Mouse (Mus musculus) embryonic facial prominence, embryonic 12.5 days (tissue): ENCODE results near the gene Mmp23. TPM values are rescaled to one million over a fixed set of nuclear protein-coding genes. Genes with fewer than 3 reads are reported as not detected.
"Not testable (repeated sequence)": the region's sequence is repeated elsewhere in the genome, so short reads cannot be mapped to it uniquely, and the experiment has no call there.

Experiments used
- ATAC-seq: fragments of 200-750 bp; cut with Nextera tagmentation; 2 replicates; pipeline ENCODE4 v1.8.0; 2017; ENCODE audit not compliant: insufficient number of reproducible peaks, insufficient read depth, low FRiP score, low TSS enrichment
- H3K27ac ChIP-seq: fragments of 300-500 bp; sonication (generic); 2 replicates; pipeline ENCODE4 v1.5.1; 2016; ENCODE audit warnings: mild to moderate bottlenecking
- H3K27me3 ChIP-seq: fragments of 300-500 bp; sonication (generic); 2 replicates; pipeline ENCODE4 v1.6.1; 2016; ENCODE audit warnings: mild to moderate bottlenecking, moderate library complexity
- H3K36me3 ChIP-seq: fragments of 300-500 bp; sonication (generic); 2 replicates; pipeline ENCODE4 v1.6.1; 2016; ENCODE audit warnings: mild to moderate bottlenecking
- H3K4me1 ChIP-seq: fragments of 300-500 bp; sonication (generic); 2 replicates; pipeline ENCODE4 v1.6.1; 2016
- H3K4me2 ChIP-seq: fragments of 300-500 bp; sonication (generic); replicated peaks from 2 replicates; pipeline ENCODE4 v1.6.1; 2016; ENCODE audit warnings: mild to moderate bottlenecking, moderate library complexity
- H3K4me3 ChIP-seq: fragments of 300-500 bp; sonication (generic); 2 replicates; pipeline ENCODE4 v1.5.1; 2016; ENCODE audit warnings: mild to moderate bottlenecking
- H3K9ac ChIP-seq: fragments of 300-500 bp; sonication (generic); 2 replicates; pipeline ENCODE4 v1.6.1; 2016; ENCODE audit warnings: mild to moderate bottlenecking, moderate library complexity
- H3K9me3 ChIP-seq: fragments of 300-500 bp; sonication (generic); 2 replicates; pipeline ENCODE4 v1.6.1; 2016; ENCODE audit warnings: mild to moderate bottlenecking, moderate library complexity
- WGBS: fragments of 180-500 bp; shearing (Covaris S2); methylation state at CpG from one replicate; pipeline ENCODE4 v1.1.7; 2016; 5-methylcytosine and 5-hydroxymethylcytosine counted together
- polyA plus RNA-seq: library from polyadenylated mRNA; unstranded; fragments of >200 nt; fragmentation: Nextera tagmentation; extraction: Ambion mirVana; gene quantifications from 2 replicates; pipeline ENCODE4 v1.2.1, GENCODE M21; 2016

Mmp23 gene
- polyA plus RNA-seq = 11.3 and 16.1 TPM in 2 replicates

DNA sequence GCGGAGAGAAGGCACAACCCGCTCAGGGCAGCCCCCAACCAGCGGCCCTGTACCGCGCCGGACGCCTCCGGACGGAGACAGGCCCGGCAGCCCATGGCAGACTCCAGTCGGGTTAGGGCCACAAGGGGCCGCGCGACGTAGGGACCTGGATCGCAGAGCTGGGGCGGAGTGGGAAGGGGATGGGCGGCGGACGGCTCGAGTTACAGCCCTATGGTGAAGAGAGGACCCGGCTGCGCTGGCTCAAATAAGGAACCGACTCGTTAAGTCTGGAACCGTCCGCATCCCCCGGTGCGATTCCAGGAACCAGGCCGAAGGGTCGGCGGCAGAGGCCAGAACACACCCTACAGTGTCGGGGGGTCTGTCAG is at the start of gene Mmp23:
TSS of gene Mmp23 (minus strand) at position 299 of the 365 bp plus-strand sequence.
- H3K36me3 ChIP-seq = peaks cover 54% of the 10 kb centered on the region

DNA sequence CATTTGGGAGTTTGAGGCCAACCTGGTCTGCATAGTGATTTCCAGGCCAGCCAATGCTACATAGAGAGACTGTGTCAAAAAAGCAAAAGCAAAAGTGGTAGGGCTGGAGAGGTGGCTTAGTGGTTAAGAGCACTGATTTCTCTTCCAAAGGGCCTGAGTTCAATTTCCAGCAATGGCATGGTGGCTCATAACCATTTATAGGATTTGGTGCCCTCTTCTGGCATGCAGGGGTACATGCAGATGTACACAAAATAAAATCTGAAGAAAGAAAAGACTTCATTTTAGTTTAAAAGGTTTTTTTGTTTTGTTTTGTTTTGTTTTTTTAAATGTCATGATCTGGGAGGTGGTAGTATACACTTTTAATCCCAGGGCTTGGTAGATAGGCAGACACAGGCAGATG is 47.2 kb upstream of the Mmp23 start:
- Histone ChIP-seq H3K27ac (no peak overlapping the region), H3K4me2 (no peak overlapping the region), H3K9me3 (no peaks in the 10 kb centered on the region), H3K4me1 (peaks cover 10% of the 10 kb centered on the region), H3K27me3 (peaks cover 7% of the 10 kb centered on the region; the same call in 1 of the 2 replicates), H3K36me3 (no peaks in the 10 kb centered on the region), H3K9ac (no peak overlapping the region), H3K4me3 (no peak overlapping the region)
- ATAC-seq = no peak

More for the DNA sequence above, at the start of gene Mmp23:
- peak; percentile 53; the same call in 1 of the 2 replicates for ATAC-seq
- H3K27ac ChIP-seq = no peak within 1 kb of the TSS
- peaks cover 60% of the 10 kb centered on the region for H3K27me3 ChIP-seq
- peak within 1 kb of the TSS; percentile 66 for H3K9ac ChIP-seq
- H3K4me2 ChIP-seq = peak within 1 kb of the TSS; percentile 91
- H3K4me3 ChIP-seq = peak within 1 kb of the TSS; percentile 47
- H3K4me1 ChIP-seq = peaks cover 32% of the 10 kb centered on the region
- WGBS = 0% methylated on average over 33 of the region's 33 CpGs
- H3K9me3 ChIP-seq = no peaks in the 10 kb centered on the region

DNA sequence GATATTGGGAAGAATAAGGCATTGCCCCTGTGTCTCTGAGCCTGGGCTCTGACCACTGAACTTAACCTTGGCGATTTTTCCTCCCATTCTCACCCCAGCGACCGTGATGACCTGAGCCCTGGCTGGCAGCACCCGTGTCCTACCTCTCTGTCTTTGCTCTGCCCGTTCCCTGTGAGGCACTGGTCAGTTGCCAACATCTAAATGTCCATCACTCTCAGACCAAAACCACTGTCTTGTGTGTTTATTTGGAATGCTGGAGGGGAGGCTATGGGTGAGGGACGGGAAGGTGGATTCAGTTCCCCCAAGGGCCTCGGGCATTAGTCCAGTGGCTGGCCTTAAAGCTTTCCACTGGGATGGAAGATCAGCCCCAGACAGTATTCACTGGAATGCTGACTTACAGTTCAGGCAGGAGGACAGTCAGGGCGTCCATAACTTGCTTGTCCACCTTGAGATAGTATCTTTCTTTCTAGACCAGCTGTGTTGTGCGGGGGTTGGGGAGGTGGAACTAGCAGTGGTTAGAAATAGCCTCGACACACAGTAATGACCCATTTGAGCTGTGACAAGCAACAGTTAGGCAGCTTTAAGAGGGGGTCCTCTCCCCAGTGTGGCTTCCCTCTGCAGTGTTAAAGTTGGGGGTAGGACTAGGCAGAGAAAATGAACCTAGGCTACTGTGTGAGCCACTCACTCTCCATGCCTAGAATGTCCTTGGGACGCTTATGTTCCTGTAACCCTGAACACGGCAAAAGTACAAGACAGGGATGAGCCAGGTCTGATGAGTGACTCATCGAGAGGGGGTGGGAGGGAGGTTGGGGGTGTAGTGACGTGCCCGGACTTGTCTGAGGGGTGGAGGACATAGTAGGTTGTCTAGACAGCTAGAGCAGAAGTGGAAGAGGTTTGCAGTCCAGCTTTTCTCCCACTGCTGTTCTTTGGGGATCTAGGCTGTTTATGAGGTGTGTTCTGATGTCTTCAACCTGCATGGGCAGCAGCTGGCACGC is 43.4 kb upstream of the Mmp23 start:
- no peaks in the 10 kb centered on the region for H3K36me3 ChIP-seq
- peak overlapping the region; percentile 77; the same call in 1 of the 2 replicates for H3K9ac ChIP-seq
- H3K27me3 ChIP-seq = peaks cover 12% of the 10 kb centered on the region
- no peak overlapping the region for H3K27ac ChIP-seq
- H3K9me3 ChIP-seq = no peaks in the 10 kb centered on the region
- H3K4me1 ChIP-seq = peaks cover 18% of the 10 kb centered on the region
- no peak overlapping the region for H3K4me3 ChIP-seq
- WGBS = 70% methylated on average over 16 of the region's 16 CpGs
- no peak for ATAC-seq
- peak overlapping the region; percentile 97; the same call in 1 of the 2 replicates for H3K4me2 ChIP-seq

DNA sequence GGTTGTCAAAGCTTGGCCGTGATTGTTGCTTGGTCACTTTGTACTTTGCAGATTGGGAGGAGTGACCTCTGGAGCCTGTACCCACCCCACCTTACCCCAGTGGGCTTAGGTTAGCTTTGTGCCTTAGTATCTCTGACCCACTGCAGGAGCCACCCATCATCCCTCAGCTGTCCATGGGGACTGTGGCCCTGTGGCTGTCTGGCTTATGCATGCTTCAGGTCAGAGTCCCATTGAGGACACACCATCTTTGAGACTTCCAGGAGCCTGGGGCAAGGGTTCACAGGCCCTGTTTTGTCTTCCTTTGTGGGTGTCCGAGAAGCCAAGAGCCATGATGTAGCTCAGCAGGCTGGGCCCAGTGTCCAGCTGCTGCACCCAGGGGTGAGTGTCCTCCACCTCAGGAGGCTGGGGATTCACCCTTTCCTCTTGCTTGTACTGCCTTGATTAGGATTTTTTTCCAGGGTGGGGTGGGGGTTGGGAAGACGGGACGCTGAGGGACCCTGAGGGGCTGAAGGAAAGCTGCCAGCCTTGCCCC is 42.4 kb upstream of the Mmp23 start:
- Histone ChIP-seq H3K9ac (peak overlapping the region; percentile 77; the same call in 1 of the 2 replicates), H3K9me3 (no peaks in the 10 kb centered on the region), H3K4me2 (peak overlapping the region; percentile 97), H3K4me3 (peak overlapping the region; percentile 81), H3K36me3 (no peaks in the 10 kb centered on the region), H3K27me3 (peaks cover 12% of the 10 kb centered on the region), H3K27ac (no peak overlapping the region), H3K4me1 (peaks cover 18% of the 10 kb centered on the region)
- ATAC-seq = no peak
- 84% methylated on average over 4 of the region's 4 CpGs for WGBS

DNA sequence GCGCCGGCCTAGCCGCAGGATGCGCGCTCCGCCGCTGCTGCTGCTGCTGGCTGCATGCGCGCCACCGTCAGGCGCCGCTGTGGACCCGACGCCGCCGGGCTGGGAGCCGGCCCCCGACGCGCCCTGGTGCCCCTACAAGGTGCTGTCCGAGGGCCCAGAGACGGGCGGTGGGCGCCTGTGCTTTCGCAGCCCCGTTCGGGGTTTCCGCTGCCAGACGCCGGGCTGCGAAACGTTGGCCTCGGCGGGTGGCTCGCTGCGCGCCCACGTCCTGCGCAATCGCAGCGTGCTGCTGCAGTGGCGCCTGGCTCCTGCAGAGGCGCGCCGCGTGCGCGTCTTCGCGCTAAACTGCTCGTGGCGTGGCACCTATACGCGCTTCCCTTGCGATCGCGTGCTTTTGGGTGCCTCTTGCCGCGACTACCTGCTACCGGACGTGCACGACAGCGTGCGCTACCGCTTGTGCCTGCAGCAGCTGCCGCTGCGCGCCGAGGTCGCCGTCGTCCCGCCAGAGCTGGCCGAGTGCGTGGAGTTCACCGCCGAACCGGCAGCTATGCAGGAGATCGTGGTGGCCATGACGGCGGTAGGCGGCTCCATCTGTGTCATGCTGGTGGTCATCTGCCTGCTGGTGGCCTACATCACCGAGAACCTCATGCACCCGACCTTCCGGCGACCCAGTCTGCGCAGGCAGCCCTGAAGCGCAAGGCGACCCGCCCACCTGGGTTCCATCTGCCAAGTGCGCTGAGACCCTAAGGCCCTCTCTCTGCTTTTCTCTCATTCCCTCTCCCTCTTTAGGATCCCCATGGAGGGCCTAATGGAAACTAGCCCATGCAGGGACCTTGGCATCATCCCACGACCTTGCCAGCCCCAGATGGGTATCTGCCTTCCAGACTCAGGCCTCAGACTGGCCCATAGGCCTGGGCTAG is 41.6 kb upstream of the Mmp23 start:
- peaks cover 15% of the 10 kb centered on the region for H3K27me3 ChIP-seq
- H3K4me1 ChIP-seq = peaks cover 18% of the 10 kb centered on the region
- peak overlapping the region; percentile 73 for H3K27ac ChIP-seq
- H3K9me3 ChIP-seq = no peaks in the 10 kb centered on the region
- ATAC-seq = 0 out of 2 replicates have a peak, but pooled peaks have one; percentile 61
- peak overlapping the region; percentile 77 for H3K9ac ChIP-seq
- peak overlapping the region; percentile 81 for H3K4me3 ChIP-seq
- under 1% methylated on average over 92 of the region's 92 CpGs for WGBS
- no peaks in the 10 kb centered on the region for H3K36me3 ChIP-seq
- peak overlapping the region; percentile 97 for H3K4me2 ChIP-seq

DNA sequence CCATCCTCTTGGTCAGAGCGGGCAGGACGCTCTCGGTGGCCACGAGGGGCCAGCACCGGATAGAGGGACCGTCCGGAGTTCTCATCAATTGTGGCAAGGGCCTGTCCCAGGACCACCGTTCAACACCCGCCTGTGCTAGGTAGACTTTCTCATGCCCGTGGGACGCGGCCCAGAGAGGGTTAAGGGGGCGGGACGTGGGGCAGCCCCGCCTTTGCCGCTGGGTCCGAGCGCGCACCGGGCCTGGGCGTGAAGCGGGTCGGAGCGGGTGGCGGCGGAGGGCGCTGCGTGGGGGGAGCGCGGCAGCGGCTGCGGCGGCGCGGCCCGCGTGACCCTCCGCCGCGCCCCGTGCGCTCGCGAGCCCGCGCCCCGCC is 40.9 kb upstream of the Mmp23 start, which contains the start of gene Fndc10:
TSS of gene Fndc10 (plus strand) at position 232 of the 371 bp plus-strand sequence.
- Histone ChIP-seq H3K27me3 (peaks cover 15% of the 10 kb centered on the region), H3K27ac (peak within 1 kb of the TSS; percentile 73), H3K9me3 (no peaks in the 10 kb centered on the region), H3K4me2 (peak within 1 kb of the TSS; percentile 97), H3K4me1 (peaks cover 18% of the 10 kb centered on the region), H3K36me3 (no peaks in the 10 kb centered on the region), H3K4me3 (peak within 1 kb of the TSS; percentile 81), H3K9ac (peak within 1 kb of the TSS; percentile 77)
- under 1% methylated on average over 44 of the region's 47 CpGs for WGBS
- peak; percentile 70; the same call in 1 of the 2 replicates for ATAC-seq

DNA sequence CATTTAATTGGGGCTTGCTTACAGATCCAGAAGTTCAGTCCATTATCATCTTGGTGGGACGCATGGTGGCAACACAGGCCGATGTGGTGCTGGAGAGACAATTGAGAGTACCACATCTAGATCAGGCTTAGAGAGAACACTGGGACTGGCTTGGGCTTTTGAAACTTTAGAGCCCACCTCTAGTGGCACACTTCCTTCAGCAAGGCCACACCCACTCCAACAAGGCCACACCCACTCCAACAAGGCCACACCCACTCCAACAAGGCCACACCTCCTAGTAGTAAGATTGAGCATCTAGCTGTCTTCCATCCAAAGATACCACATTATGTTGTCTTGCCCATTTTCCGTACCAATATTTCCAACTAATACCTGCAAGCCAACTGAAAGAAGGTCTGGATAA is 39.2 kb upstream of the Mmp23 start:
- Histone ChIP-seq H3K4me2 (no peak overlapping the region), H3K4me1 (peaks cover 18% of the 10 kb centered on the region), H3K27ac (no peak overlapping the region), H3K9ac (no peak overlapping the region), H3K9me3 (no peaks in the 10 kb centered on the region), H3K36me3 (no peaks in the 10 kb centered on the region), H3K4me3 (no peak overlapping the region), H3K27me3 (peaks cover 15% of the 10 kb centered on the region)
- ATAC-seq = no peak
- 95% methylated on average over 3 of the region's 3 CpGs for WGBS

DNA sequence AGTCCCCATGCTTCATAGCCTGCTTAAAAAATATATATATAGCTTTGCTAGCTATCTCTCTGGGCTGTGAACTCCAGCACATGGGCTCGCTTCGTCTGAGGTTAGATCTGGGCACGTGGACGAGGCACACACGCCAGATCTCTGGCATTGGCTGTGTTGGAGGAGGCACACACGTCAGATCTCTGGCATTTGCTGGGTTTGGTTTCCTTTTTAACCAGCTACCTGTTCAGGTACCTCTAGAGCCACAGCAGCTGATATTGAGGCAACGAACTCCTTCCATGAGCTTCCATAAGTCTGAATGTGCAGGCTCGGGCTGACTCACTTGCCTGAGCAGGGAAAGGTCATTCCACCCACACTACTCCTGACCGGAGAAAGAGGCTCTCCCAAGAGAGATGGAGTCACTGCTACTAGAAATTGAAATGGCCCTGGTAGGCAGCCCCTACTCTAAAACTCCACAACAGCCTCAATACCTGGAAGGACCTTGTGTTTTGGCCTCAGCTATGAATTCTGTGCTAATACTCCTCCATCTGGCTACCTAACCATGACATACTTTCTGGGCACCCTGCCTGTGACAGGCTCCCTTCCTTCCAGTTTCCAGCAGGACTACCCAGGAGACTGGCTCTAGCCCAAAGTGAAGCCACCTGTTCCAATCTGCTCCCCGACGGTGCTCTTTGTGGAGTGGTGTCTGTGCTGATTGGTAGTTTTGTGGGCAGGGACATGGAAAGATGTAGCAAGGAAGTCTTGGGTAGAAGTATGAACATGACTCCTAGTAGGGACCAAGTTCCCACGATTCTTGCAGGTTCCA is 37.6 kb upstream of the Mmp23 start:
- no peak overlapping the region for H3K27ac ChIP-seq
- H3K27me3 ChIP-seq = peaks cover 12% of the 10 kb centered on the region
- peaks cover 11% of the 10 kb centered on the region for H3K4me1 ChIP-seq
- no peaks in the 10 kb centered on the region for H3K36me3 ChIP-seq
- no peak overlapping the region for H3K4me2 ChIP-seq
- H3K9me3 ChIP-seq = no peaks in the 10 kb centered on the region
- no peak for ATAC-seq
- H3K4me3 ChIP-seq = no peak overlapping the region
- WGBS = 81% methylated on average over 12 of the region's 12 CpGs
- H3K9ac ChIP-seq = no peak overlapping the region

DNA sequence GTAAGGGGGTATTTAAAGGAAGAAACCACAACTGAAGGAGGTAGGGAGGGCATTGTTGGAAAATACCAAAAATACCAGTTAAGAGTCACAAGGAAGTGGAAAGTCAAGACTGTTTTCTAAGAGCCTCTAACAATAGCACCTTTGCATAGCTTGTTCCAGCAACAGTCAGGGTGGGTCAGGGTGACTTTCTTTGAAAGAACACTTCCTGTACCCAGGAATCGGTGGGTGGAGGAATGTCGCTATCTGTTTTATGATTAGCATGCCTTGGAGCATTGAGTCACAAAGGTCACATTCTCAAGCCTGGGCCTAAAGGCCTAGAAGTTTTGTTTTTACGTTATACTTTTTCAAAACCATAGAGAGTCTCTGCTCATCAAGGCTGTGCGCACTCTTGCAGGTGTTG is 34.6 kb upstream of the Mmp23 start:
- H3K4me1 ChIP-seq, H3K27ac ChIP-seq, H3K27me3 ChIP-seq, H3K36me3 ChIP-seq, H3K9me3 ChIP-seq, ATAC-seq, H3K9ac ChIP-seq, H3K4me2 ChIP-seq, H3K4me3 ChIP-seq: not testable (repeated sequence)
- WGBS = 88% methylated on average over 4 of the region's 4 CpGs

DNA sequence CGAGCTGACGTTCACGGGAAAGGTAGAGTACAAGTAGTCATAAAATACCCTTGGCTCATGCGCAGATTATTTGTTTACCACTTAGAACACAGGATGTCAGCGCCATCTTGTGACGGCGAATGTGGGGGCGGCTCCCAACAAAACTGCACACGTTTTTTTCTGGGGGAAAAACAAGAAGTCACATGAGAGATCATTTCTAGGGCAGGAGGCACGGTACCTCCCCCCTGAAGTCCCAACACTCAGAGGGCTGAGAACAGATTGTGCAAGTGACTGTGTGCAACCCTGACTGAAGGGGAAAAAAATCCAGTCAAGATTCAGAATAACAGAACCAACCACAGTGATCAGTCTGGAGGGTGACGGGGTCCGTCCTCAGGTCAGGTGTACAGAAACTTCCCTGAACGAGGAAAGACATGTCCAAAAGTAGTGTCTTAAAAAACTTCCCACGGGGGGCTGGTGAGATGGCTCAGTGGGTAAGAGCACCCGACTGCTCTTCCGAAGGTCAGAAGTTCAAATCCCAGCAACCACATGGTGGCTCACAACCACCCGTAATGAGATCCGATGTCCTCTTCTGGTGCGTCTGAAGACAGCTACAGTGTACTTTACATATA is 30.6 kb upstream of the Mmp23 start:
- H3K4me3 ChIP-seq, H3K36me3 ChIP-seq, H3K4me1 ChIP-seq, H3K9ac ChIP-seq, ATAC-seq, H3K9me3 ChIP-seq, H3K27ac ChIP-seq, H3K27me3 ChIP-seq, H3K4me2 ChIP-seq: not testable (repeated sequence)
- 88% methylated on average over 16 of the region's 19 CpGs for WGBS
